Mouse (Mus musculus): Measurements from ENCODE around the gene Skint11. TPM values are rescaled to one million over a fixed set of nuclear protein-coding genes. Genes with fewer than 3 reads are reported as not detected.
"Not testable (repeated sequence)": the region's sequence is repeated elsewhere in the genome, so short reads cannot be mapped to it uniquely, and the experiment has no call there.

Skint11 gene
- not detected in 2 replicates for polyA plus RNA-seq (2012)

DNA sequence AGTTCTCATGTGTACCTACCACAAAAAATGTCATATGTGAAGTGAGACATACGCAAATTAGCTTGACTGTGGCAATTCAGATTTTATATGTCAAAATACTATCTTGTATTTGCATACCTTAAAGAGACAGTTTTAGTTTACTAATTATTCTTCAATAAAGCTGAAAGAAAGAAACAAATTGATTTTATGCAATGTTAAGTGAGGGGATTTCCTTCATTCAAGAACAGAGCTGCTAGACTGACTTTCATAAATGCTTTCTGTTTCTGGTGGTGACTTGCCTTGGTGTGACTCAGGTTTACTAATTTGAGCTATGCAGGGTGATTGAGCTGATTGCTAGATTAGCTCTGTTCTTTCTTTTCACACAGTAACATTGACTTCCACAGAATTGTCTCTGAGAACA, at the start of gene Skint11:
Skint11 (plus strand) TSS at position 301 of the 400 bp plus-strand sequence.
- no peaks in the 10 kb centered on the region for H3K9me3 ChIP-seq (ENCODE audit: control insufficient read depth, low read length)
- TF ChIP-seq TAL1 (IDR thresholded peaks at IDR 0.05; ENCODE audit: low read length), result no peak

DNA sequence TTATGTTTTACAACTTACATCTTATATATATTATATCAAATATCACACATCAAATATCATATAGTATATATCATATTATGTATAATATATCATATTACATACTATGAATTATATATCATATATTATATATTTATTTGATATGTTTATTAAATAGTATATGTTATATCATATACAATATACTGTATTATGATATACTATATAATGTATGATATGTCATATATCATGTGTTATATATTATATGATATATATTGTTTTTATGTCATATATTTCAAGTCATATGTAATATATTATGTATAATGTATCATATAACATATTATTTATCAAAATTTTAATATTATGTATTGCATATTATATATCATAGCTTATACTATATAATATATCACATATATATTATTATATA, 2.0 kb upstream of the Skint11 start:
- Histone ChIP-seq H3K9me3 (ENCODE audit: control insufficient read depth, low read length) (no peaks in the 10 kb centered on the region), H3K36me3 (ENCODE audit: control insufficient read depth) (no peaks in the 10 kb centered on the region), H3K4me1 (ENCODE audit: control insufficient read depth) (no peaks in the 10 kb centered on the region), H3K4me3 (replicated peaks) (no peak overlapping the region), H3K27me3 (ENCODE audit: control insufficient read depth) (no peaks in the 10 kb centered on the region)
- TF ChIP-seq GATA1 (IDR thresholded peaks at IDR 0.05; ENCODE audit: low read length) (no peak), TAL1 (IDR thresholded peaks at IDR 0.05; ENCODE audit: low read length) (no peak)

More for the DNA sequence above, at the start of gene Skint11:
- Histone ChIP-seq H3K4me3 (replicated peaks) (no peak within 1 kb of the TSS), H3K27me3 (ENCODE audit: control insufficient read depth) (no peaks in the 10 kb centered on the region), H3K4me1 (ENCODE audit: control insufficient read depth) (no peaks in the 10 kb centered on the region), H3K36me3 (ENCODE audit: control insufficient read depth) (no peaks in the 10 kb centered on the region)

DNA sequence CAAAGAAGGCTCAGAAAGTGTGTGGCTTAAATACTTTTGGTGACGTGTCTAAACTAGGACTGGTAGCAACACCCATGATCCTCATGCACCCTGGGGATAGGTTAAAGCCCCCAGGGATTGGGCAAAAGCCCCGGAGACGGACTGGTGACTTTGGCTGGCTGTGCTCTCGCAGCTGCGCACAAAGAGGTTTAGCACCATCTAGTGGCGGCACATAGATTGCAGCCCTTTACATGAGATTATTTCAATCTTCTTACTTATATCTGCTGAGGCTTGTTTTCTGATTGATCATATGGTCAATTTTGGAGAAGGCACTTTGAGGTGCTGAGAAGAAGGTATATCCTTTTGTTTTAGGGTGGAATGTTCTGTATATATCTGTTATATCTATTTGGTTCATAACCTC, 9.7 kb downstream of the Skint11 start:
- not testable (repeated sequence) for H3K27me3 ChIP-seq (ENCODE audit: control insufficient read depth); H3K4me1 ChIP-seq (ENCODE audit: control insufficient read depth); H3K4me3 ChIP-seq (replicated peaks); H3K36me3 ChIP-seq (ENCODE audit: control insufficient read depth); H3K9me3 ChIP-seq (ENCODE audit: control insufficient read depth, low read length)

DNA sequence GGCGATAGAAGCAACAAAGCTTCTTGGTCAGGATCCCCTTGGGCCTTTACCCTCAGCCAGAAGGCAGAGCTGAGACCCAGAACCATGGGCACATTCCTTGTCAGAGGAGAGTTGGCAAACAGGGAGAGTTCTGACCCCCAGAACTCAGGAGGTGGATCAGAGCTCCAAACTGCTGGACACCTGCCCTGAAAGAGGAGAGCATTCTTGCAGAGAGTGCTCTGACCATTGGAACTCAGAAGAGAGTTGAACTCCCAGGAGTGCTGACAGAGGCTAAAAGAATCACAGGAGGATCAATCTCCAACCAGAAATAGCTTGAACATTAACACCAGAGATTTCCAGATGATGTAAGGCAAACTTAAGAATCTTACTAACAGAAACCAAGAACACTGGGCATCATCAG, 93.7 kb downstream of the Skint11 start:
- H3K4me3 ChIP-seq (replicated peaks); H3K4me1 ChIP-seq (ENCODE audit: control insufficient read depth); H3K36me3 ChIP-seq (ENCODE audit: control insufficient read depth); H3K27me3 ChIP-seq (ENCODE audit: control insufficient read depth); H3K9me3 ChIP-seq (ENCODE audit: control insufficient read depth, low read length): not testable (repeated sequence)

Other genes starting within 250 kb of the Skint11 start
- not detected in 2 replicates for gene Skint5, start 163.9 kb upstream of the Skint11 start, polyA plus RNA-seq (2012)
- not detected in 2 replicates for gene Trabd2b, start 243.3 kb downstream of the Skint11 start, polyA plus RNA-seq (2012)